Mouse (Mus musculus) liver, adult 2 months (tissue): ENCODE data around the gene Slc45a1.

Experiments
- CTCF ChIP-seq: fragments of 200-500 bp; IDR thresholded peaks from 2 replicates; pipeline ENCODE4 v1.5.1; 2011; ENCODE audit warnings: low read depth, low read length, control low read depth
- POLR2A ChIP-seq: fragments of 200-500 bp; IDR thresholded peaks from 2 replicates; pipeline ENCODE4 v1.6.1; 2011; ENCODE audit warnings: low read length, control low read depth; ENCODE audit not compliant: insufficient read depth; ENCODE audit errors: extremely low read depth

- no peak for TF ChIP-seq POLR2A
- peak; percentile 86 for TF ChIP-seq CTCF
Observed at GRCm38 (mm10) chr4:150625425-150625824, 26.5 kb downstream of the Slc45a1 start.
